Mouse (Mus musculus) lung, adult 2 months (tissue): ENCODE data around the gene Epb41l4b.

Experiments
- CTCF ChIP-seq: fragments of 200-500 bp; IDR thresholded peaks from 2 replicates; pipeline ENCODE4 v1.5.1; 2011; ENCODE audit warnings: mild to moderate bottlenecking, low read length, control low read depth; ENCODE audit not compliant: insufficient read depth
- POLR2A ChIP-seq: fragments of 200-500 bp; IDR thresholded peaks from 2 replicates; pipeline ENCODE4 v1.6.1; 2011; ENCODE audit warnings: low read depth, mild to moderate bottlenecking, control low read depth, low read length, borderline replicate concordance; ENCODE audit errors: extremely low read depth

- TF ChIP-seq POLR2A (no peak), CTCF (peak; percentile 38; the same call in 1 of the 2 replicates)
Observed at GRCm38 (mm10) chr4:57143026-57143937, at the start of gene Epb41l4b.
